Mouse (Mus musculus): ENCODE measurements around the gene Ssxa1.
"Not testable (repeated sequence)": the region's sequence is repeated elsewhere in the genome, so short reads cannot be mapped to it uniquely, and the experiment has no call there.

Gene Ssxa1

DNA sequence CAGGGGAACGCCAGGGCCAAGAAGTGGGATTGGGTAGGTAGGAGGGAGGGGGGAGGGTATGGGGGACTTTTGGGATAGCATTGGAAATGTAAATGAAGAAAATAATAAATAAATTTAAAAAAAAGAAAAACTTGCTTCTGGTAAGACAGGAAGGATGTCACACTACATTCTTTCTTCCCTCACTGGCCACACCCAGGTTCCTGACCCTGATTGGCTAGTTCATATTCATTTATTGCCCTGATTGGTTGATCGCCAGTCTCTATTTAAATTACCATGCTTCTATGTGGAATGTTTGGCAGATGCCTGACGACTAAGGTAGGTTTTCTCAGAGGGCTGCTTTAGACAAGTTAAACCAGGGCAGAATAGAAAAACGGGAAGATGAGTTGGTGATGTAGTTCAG, at the start of gene Ssxa1:
Gene Ssxa1 (plus strand): TSS at position 301 of the 400 bp plus-strand sequence.
- no peak for DNase-seq

DNA sequence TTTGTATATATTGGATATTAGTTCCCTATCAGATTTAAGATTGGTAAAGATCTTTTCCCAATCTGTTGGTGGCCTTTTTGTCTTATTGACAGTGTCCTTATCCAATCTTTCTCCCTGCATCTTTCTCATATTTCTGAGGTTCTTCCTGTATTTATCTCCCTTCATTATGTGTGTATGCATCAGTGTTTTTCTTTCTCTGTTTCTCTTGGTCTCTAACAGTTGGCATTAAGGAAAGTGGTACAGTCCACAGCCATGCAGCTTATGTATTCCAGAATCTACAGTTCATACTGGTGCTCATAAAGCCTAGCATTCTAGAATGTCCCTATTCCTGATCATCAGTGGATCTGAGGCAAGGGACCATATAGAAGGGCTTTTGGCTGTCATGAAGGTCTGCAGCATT, 47.5 kb upstream of the Ssxa1 start, which contains the start of gene Spaca5:
Gene Spaca5 (plus strand): TSS at position 301 of the 400 bp plus-strand sequence.
- no peak for DNase-seq

DNA sequence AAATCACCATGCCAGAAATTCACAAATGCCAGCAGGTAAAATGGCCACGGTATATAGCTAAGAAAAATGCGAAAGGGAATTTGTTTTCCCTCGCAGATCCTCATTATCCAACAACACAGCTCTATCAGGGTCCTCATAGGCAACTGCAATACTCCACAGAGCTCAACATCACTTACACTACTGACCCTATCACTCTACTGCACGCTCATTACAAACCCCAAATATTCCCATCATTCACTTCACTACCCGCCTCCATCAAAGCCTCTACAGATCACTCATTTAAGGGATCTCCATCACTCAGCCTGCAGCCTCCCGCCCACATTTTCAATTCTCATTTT, 27.0 kb upstream of the Ssxa1 start:
- no peak for DNase-seq

DNA sequence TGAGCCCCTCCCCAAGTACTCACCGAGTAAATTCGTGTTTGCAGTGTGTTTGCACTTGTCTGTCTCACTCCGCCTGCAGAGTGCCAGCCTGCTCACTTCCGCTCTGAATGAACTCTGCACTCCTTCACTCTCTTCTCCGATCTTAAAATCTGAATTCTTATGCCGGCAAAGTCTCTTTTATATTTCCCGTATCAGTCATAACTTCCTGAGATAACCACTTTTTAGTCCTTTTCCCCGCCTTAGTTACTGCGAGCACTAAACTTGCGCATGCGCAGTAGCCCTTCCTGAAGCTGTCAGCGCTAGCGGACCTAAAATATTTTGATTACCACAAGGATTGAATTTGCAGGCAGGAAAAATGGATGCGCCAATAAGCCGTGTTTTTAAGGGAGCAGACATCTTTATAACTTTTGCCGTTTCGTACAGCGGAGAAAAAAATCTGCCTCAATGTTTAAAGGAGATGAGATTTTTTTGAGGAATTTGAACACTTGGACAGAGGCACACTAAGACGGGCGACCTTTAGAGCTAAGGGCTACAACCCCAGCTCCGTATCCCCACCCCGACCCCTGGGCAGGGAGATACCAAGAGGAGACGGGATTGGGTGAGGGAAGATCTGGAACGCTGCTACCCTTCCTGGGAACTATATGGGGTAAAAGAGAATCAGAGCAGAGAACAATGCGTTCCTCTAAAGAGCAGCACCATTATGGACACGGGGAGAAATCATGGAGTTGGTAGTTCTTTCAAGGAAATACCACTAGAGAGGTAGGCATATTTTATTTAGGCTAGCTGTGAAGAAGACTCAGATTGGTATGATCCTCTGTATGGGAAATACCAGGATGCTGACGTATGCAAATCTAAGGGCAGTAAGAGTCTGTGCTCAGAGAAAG, 26.4 kb upstream of the Ssxa1 start, which contains the start of gene Zfp300:
Gene Zfp300 (minus strand): TSS at position 545 of the 884 bp plus-strand sequence.
- DNase-seq: peak; percentile 78

DNA sequence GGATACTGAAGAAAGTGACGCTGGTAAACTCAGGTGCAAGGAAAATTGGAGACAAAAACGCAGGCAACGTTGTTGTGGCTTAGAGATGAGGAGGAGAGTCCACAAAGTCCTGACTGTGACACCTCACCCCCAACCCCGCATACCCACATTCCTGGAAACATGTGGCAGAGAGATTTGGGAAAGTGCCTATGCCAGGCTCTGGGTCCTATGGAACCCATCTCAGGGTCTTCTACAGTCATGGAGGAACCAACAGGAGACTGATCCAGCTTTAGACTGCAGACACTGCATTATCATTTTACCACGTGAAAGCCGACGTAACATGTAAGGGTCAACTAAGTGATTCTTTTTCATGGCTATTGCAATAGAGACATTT, 25.8 kb upstream of the Ssxa1 start:
- DNase-seq: no peak

GRCm38 (mm10) chrX:21146675-21147074, 31.1 kb downstream of the Ssxa1 start:
- not testable (repeated sequence) for DNase-seq
